Mouse (Mus musculus): Measurements from ENCODE around the gene Olfr281.
A peak's percentile ranks its signal among the peaks of the same experiment; 100 is the strongest.

The Olfr281 gene

DNA sequence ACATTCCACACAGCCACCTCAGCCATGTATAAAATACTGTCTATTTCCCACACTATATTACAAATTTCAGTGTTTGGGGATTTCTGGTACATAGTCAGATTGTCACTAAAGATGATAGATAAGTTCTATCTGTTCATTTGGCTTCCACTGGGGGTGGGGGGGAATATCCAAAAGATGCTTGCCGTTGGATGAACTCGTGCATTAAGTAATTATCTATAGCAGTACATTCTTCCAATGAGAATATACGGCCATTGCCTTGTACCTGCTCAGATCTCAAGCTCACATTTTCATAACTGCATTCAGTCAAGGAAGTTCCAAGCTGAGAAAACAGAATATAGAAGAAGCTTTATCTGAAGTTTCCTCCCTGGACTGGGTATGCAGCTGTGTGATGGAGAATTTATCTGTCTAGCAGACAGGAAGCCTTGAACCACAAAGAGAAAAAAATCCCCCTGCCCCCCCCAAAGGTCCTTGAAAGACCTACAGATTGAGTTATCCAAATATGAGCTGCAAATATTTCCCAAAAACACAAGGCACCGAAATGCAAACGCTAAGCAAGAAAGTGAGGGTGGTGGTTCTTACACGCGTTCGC, 34.1 kb downstream of the Olfr281 start:
- no peak for DNase-seq

DNA sequence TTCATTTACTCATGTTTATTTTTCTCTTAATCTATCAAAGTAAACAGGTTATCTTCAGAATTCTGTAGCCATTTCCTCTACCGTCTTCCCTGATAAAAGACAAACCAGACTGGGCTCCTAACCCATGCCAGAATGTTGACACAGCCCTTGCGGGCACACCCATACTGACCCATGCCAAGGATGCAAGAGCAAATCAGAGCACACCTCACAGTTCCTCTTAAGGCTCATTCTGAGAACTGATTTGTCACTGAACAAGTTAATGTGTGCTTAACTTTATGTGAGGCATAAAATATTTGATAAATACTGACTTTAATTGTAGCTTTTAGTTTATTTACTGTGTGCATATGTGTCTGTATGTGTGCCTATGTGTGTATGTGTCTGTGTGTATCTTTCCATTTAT, 38.9 kb downstream of the Olfr281 start:
- no peak for DNase-seq

DNA sequence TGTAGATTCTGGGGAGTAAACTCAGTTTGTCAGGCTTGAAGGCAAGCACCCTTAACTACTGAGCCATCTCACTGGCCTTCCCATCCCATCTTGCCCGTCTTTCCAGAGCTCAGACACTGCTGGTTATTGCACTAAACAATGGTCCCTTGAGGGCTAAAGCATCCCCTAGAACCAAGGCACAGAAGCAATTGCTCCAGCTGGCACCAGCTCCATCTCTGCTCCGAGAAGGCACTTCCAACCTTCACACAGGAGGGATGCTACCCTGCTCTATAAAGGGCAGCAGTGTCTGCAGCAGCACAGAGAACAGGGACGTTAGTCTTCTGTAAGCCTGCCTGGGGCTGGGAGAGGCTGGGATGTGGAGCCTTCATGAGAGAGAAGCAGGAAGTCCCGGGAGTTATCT, 39.7 kb downstream of the Olfr281 start, which contains the start of gene Olfr279:
Olfr279 (plus strand) TSS at position 301 of the 400 bp plus-strand sequence.
- no peak for DNase-seq

DNA sequence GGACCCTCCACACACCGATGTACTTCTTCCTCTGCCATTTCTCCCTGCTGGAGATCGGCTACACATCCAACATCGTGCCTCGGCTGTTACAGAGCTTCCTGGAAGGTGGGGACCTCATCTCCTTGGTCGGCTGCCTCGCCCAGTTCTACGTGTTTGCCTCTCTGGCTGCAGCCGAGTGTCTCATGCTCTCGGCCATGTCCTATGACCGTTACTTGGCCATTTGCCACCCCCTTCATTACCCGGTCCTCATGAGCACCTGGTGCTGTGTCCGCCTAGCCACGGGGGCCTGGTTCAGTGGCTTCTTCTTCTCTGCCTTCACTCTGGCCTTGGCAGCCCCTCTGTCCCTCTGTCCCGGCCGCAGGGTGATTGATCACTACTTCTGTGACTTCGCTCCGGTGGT, 45.2 kb downstream of the Olfr281 start:
- DNase-seq: no peak

DNA sequence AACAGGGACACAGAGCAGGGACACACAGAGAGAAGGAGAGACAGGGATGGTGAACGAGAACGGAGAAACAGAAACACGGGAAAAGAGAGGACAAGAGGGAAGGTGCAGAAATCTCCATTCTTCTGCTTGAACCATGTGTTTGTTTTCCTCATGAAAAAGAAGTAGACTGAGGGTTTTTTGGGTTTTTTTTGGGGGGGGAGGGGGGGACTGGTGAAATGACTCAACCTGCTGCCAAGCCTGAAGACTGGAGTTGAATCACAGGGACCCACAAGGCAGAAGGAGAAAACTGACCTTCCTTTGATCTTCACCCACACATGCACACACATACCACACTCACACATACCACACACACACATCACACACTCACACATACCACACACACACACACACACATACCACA, 50.9 kb downstream of the Olfr281 start:
- no peak for DNase-seq

DNA sequence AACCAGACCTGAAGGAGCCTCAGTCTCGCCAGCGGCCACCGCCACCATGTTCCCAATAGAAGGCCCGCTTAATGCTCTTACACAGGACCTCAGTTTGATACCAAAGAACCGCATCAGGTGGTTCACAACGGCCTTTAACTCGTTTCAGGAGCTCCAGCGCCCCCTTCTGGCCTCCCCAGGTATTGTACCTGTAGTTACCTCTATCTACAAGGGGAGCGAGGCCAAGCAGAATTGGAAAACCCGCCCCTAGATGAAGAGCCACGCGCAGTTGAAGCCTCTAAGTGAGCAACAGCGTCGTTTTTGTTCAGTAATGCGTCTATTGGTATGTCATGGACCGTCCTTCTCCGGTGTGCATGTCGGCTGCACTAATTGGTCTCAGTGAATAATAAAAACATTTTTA, 52.1 kb downstream of the Olfr281 start:
- peak; percentile 87 for DNase-seq

DNA sequence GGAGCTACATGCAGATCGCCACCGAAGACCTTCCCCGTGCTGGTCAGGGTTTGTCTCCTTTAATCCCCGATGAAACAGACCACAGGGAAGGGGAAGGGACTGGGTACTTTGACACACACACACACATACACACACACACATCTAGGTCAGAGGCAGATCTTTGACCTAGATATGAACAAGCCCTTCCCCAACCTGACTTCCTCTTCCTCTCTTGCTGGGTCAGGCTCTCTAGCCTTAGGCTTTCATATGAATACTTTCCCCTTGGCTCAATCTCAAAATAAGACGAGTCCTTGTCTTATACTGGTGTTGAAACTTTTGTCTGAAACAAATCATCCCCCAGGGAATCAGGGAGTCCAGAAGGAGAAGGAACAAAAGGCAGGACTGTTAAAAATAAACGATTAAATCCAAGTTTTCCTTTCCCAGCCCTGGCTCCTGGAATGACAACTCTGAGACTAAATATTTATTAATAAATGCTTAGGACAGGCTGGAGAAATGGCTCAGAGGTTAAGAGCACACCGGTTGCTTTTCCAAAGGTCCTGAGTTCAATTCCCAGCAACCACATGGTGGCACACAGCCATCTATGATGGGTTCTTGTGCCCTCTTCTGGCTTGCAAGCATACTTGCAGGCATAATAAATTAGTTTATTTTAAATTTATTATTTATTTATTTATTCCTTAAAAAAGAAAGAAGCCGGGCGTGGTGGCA, 54.0 kb downstream of the Olfr281 start:
- DNase-seq: no peak

DNA sequence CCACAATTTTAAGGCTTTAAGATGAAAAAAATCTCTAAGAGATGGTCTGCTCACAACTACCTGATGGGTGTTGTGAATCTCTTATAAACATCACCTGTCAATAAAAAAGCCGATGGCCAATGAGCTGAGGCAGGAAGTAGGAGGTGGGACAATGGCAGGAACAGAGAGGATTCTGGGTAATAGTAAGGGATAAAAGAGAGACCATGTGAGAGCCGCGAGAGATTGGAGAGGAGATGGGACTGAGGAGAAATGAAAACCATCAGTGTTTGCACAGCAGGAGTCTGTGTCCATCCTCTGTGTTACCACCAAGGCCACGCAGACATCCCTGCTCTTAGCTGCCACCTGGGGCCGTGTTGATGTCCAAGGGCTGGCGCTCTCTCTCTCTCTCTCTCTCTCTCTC, 54.9 kb downstream of the Olfr281 start:
- DNase-seq: no peak

DNA sequence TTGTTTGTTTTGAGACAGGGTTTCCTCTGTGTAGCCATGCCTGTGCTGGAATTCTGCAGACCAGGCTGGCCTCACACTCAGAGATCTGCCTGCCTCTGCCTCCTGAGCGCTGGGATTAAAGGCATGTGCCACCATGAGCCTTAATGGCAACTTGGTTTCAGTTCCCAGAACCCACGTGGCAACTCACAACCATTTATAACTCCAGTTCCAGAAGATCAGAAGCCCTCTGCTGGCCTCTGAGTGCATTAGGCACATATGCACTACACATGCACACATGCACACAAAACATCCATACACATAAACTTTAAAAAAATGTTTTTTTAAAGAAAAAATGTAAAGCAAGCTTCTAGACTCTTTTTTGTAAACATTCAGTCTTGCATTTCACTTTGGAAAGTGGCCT, 57.0 kb downstream of the Olfr281 start:
- DNase-seq: no peak

All from kidney, postnatal 10 days (tissue).